Mouse (Mus musculus): ENCODE results near the gene Pdik1l. TPM values are rescaled to one million over a fixed set of nuclear protein-coding genes. Genes with fewer than 3 reads are reported as not detected.
A peak's percentile ranks its signal among the peaks of the same experiment; 100 is the strongest.

Pdik1l gene
- 8.9 and 9.1 TPM in 2 replicates for polyA plus RNA-seq (2012; rRNA removed)

GRCm38 (mm10) chr4:134287575-134288025 lies at the start of gene Pdik1l:
Gene Pdik1l, minus strand, starts transcription at chr4:134287895.
- TF ChIP-seq CTCF (IDR thresholded peaks at IDR 0.05; ENCODE audit: extremely low read depth, insufficient read depth, low read length), result no peak
- TF ChIP-seq POLR2A (IDR thresholded peaks at IDR 0.05; ENCODE audit: extremely low read depth, insufficient read depth, low read length), result 0 out of 2 replicates have a peak, but pooled peaks have one; percentile 23
- peaks cover 4% of the 10 kb centered on the region for H3K4me1 ChIP-seq (ENCODE audit: control insufficient read depth, insufficient read depth, low read length)
- peak within 1 kb of the TSS; percentile 98 for H3K27ac ChIP-seq (ENCODE audit: insufficient read depth, low read length)
- peak within 1 kb of the TSS; percentile 72 for H3K4me3 ChIP-seq (ENCODE audit: insufficient read depth, low read length)

DNA sequence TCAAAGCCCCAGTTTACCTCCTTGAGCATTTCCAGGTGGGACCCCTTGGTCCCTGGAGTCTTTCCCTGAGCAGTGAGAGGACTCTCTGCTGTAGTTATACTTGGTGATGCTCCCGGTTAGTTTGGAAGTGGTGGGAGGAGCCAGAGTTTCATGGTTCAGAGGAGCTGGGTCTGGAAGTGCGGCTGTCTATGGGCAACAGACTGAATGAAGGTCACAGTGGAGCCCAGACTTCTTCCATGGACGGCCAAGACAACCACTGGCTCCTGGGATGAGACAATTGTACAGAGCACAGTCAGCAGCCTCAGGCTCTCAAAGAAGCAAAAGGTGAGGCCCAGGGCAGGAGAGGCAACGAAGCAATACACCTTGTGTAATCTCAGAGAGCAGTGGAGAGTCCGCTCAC lies 42.6 kb upstream of the Pdik1l start:
- Histone ChIP-seq H3K27ac (ENCODE audit: insufficient read depth, low read length) (no peak overlapping the region), H3K4me3 (ENCODE audit: insufficient read depth, low read length) (no peak overlapping the region), H3K4me1 (ENCODE audit: control insufficient read depth, insufficient read depth, low read length) (no peaks in the 10 kb centered on the region)
- TF ChIP-seq CTCF (IDR thresholded peaks at IDR 0.05; ENCODE audit: extremely low read depth, insufficient read depth, low read length) (no peak), POLR2A (IDR thresholded peaks at IDR 0.05; ENCODE audit: extremely low read depth, insufficient read depth, low read length) (no peak)

DNA sequence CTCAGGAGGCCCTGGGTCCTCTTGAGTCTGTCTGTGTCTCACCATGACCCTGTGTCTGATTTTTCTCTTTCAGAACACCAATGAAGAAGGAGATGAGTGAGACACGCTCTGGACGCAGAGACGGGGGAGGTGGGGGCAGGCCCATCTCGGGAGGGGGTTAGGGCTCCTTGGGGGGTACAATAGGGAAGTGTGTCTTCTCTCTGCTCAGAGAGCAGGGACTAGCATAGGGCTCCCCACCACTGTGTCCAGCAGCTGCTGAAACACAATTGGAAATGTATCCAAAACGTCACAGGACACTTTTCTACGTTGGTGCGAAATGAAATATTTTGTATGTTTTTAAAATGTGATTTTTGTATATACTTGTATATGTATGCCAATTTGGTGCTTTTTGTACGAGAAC lies 41.1 kb upstream of the Pdik1l start:
- TF ChIP-seq POLR2A (IDR thresholded peaks at IDR 0.05; ENCODE audit: extremely low read depth, insufficient read depth, low read length), result no peak
- TF ChIP-seq CTCF (IDR thresholded peaks at IDR 0.05; ENCODE audit: extremely low read depth, insufficient read depth, low read length), result no peak
- H3K4me3 ChIP-seq (ENCODE audit: insufficient read depth, low read length), result no peak overlapping the region
- H3K4me1 ChIP-seq (ENCODE audit: control insufficient read depth, insufficient read depth, low read length), result no peaks in the 10 kb centered on the region
- H3K27ac ChIP-seq (ENCODE audit: insufficient read depth, low read length), result no peak overlapping the region

DNA sequence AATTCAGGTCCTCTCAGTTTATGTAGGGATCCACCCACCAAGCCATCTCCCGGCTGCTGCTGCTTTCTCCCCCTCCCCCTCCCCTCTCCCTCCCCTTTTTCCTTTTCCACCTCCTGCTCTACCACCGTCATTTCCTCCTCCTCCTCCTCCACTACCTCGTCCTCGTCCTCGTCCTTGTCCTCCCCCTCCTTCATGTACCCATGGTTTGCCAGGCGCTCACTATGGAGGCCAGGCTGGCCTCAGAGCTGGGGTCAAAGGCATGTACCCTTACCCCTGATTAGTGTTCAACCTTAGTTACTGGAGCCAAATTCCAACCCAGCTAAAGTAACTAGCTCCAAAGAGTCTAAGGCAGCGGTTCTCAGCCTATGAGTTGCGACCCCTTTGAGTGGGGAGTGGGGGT lies 40.5 kb upstream of the Pdik1l start:
- no peak overlapping the region for H3K27ac ChIP-seq (ENCODE audit: insufficient read depth, low read length)
- H3K4me3 ChIP-seq (ENCODE audit: insufficient read depth, low read length), result no peak overlapping the region
- H3K4me1 ChIP-seq (ENCODE audit: control insufficient read depth, insufficient read depth, low read length), result no peaks in the 10 kb centered on the region
- TF ChIP-seq CTCF (IDR thresholded peaks at IDR 0.05; ENCODE audit: extremely low read depth, insufficient read depth, low read length) (no peak), POLR2A (IDR thresholded peaks at IDR 0.05; ENCODE audit: extremely low read depth, insufficient read depth, low read length) (no peak)

GRCm38 (mm10) chr4:134326859-134327530 lies 39.3 kb upstream of the Pdik1l start:
- TF ChIP-seq CTCF (IDR thresholded peaks at IDR 0.05; ENCODE audit: extremely low read depth, insufficient read depth, low read length) (no peak), POLR2A (IDR thresholded peaks at IDR 0.05; ENCODE audit: extremely low read depth, insufficient read depth, low read length) (no peak)

DNA sequence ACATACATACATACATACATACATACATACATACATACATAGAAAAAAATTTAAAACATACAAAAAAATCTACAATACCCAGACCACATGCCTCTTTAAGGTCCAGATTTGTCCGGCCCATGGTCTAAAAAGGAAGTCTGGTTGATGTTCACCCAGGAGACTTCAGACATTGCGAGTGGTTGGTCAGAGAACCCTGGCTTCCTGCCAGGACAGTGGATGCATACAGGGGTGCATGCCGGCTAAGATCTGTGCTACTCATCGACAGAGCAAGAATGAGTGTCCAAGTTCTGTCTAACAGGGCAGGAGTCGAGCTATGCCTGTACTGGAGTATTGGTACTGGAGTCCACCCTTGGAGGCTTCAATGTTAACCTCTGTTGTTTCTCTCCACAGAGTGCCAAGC lies 37.0 kb upstream of the Pdik1l start:
- no peaks in the 10 kb centered on the region for H3K4me1 ChIP-seq (ENCODE audit: control insufficient read depth, insufficient read depth, low read length)
- no peak overlapping the region for H3K27ac ChIP-seq (ENCODE audit: insufficient read depth, low read length)
- no peak for TF ChIP-seq CTCF (IDR thresholded peaks at IDR 0.05; ENCODE audit: extremely low read depth, insufficient read depth, low read length)
- H3K4me3 ChIP-seq (ENCODE audit: insufficient read depth, low read length), result no peak overlapping the region

More at GRCm38 (mm10) chr4:134326859-134327530, 39.3 kb upstream of the Pdik1l start:
- Histone ChIP-seq H3K4me3 (ENCODE audit: insufficient read depth, low read length) (no peak overlapping the region), H3K27ac (ENCODE audit: insufficient read depth, low read length) (no peak overlapping the region), H3K4me1 (ENCODE audit: control insufficient read depth, insufficient read depth, low read length) (no peaks in the 10 kb centered on the region)

GRCm38 (mm10) chr4:134321524-134321923 lies 33.8 kb upstream of the Pdik1l start:
- H3K4me3 ChIP-seq (ENCODE audit: insufficient read depth, low read length), result no peak overlapping the region
- no peak for TF ChIP-seq CTCF (IDR thresholded peaks at IDR 0.05; ENCODE audit: extremely low read depth, insufficient read depth, low read length)
- no peak for TF ChIP-seq POLR2A (IDR thresholded peaks at IDR 0.05; ENCODE audit: extremely low read depth, insufficient read depth, low read length)
- H3K27ac ChIP-seq (ENCODE audit: insufficient read depth, low read length), result no peak overlapping the region
- no peaks in the 10 kb centered on the region for H3K4me1 ChIP-seq (ENCODE audit: control insufficient read depth, insufficient read depth, low read length)

- Histone ChIP-seq H3K27ac (ENCODE audit: insufficient read depth, low read length) (no peak overlapping the region), H3K4me3 (ENCODE audit: insufficient read depth, low read length) (no peak overlapping the region), H3K4me1 (ENCODE audit: control insufficient read depth, insufficient read depth, low read length) (no peaks in the 10 kb centered on the region)
- TF ChIP-seq CTCF (IDR thresholded peaks at IDR 0.05; ENCODE audit: extremely low read depth, insufficient read depth, low read length) (no peak), POLR2A (IDR thresholded peaks at IDR 0.05; ENCODE audit: extremely low read depth, insufficient read depth, low read length) (no peak)
These were observed 32.0 kb upstream of the Pdik1l start for GRCm38 (mm10) chr4:134319674-134320073.

GRCm38 (mm10) chr4:134319074-134319473 lies 31.4 kb upstream of the Pdik1l start:
- Histone ChIP-seq H3K4me1 (ENCODE audit: control insufficient read depth, insufficient read depth, low read length) (no peaks in the 10 kb centered on the region), H3K4me3 (ENCODE audit: insufficient read depth, low read length) (no peak overlapping the region), H3K27ac (ENCODE audit: insufficient read depth, low read length) (no peak overlapping the region)
- TF ChIP-seq CTCF (IDR thresholded peaks at IDR 0.05; ENCODE audit: extremely low read depth, insufficient read depth, low read length), result no peak
- TF ChIP-seq POLR2A (IDR thresholded peaks at IDR 0.05; ENCODE audit: extremely low read depth, insufficient read depth, low read length), result no peak

DNA sequence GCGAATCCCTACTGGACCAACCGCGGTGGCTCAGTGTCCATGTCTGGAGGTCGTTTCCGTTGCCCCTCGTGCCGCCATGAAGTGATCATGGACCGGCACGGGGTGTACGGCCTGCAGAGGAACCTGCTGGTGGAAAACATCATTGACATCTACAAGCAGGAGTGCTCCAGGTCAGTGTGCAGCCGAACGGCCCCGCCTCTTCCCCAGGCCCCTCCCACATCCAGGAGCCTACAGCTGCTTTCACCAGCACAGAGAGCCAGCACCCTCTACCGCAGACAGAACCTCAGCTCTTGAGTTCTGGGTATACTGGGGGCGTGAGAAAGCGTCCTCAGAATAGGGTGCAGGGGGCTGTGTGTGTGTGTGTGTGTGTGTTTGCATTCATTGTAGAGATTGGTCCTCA lies 28.7 kb upstream of the Pdik1l start:
- TF ChIP-seq CTCF (IDR thresholded peaks at IDR 0.05; ENCODE audit: extremely low read depth, insufficient read depth, low read length) (no peak), POLR2A (IDR thresholded peaks at IDR 0.05; ENCODE audit: extremely low read depth, insufficient read depth, low read length) (no peak)
- Histone ChIP-seq H3K27ac (ENCODE audit: insufficient read depth, low read length) (no peak overlapping the region), H3K4me3 (ENCODE audit: insufficient read depth, low read length) (no peak overlapping the region), H3K4me1 (ENCODE audit: control insufficient read depth, insufficient read depth, low read length) (no peaks in the 10 kb centered on the region)

Data from cortical plate, adult 2 months (tissue).